Mouse (Mus musculus): ENCODE data around the gene Ermp1. TPM values are rescaled to one million over a fixed set of nuclear protein-coding genes. Genes with fewer than 3 reads are reported as not detected.

Ermp1 gene
- polyA plus RNA-seq, 1 experiment from 2014 or later = 5.0 TPM

DNA sequence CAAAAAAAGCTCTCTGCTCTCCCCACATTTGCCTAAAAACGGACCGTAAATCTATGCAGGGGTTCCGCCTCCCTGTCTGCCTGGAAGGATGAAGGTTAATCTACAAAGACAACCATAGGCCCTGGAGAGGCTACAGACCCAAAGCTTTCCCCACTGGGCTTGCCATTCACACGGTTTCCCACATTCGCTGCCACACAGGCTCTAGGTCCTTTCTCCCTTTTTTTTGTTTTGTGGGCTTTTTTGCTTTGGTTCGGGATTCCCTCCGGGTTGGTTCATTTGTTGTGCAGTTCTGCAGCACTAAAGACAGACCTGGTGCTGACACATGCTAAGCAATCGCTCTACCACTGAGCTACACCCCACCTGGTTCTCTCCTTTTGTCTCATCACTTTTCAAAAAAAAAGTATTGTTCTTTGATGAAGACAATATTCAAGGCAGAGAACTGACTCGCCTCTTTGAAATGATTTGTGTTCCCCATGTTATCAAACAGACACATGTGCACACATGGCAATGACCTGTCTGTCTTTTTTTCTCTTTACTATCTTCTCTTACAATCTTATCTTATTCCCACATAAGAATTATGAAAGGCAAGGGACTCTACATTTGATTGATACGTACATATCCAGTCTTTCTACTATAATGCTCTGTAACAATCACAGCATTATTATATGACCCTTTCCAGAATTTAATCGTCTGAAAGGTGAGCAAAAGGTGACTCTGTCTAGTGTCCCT lies 4.9 kb downstream of the Ermp1 start:
- H3K9me3 ChIP-seq (replicated peaks; ENCODE audit: control insufficient read depth, low read length) = no peaks in the 10 kb centered on the region
- H3K4me2 ChIP-seq = no peak overlapping the region
- H3K36me3 ChIP-seq (ENCODE audit: control insufficient read depth, insufficient read depth, low read length) = no peaks in the 10 kb centered on the region
- peaks cover 12% of the 10 kb centered on the region; the same call in 1 of the 2 replicates for H3K27me3 ChIP-seq (ENCODE audit: control insufficient read depth, insufficient read depth, low read length)
- H3K4me1 ChIP-seq (ENCODE audit: control insufficient read depth, insufficient read depth, low read length) = 0 out of 2 replicates have a peak, but pooled peaks cover 5% of the 10 kb centered on the region
- no peak overlapping the region for H3K9ac ChIP-seq (ENCODE audit: low read depth, low read length)
- WGBS (ENCODE audit: insufficient replicate concordance) = 85% methylated on average over 11 of the region's 11 CpGs
- no peak for ATAC-seq (replicated peaks; ENCODE audit: insufficient number of reproducible peaks, low FRiP score, low TSS enrichment)
- no peak overlapping the region for H3K27ac ChIP-seq (ENCODE audit: low read depth, low read length)
- H3K4me3 ChIP-seq (ENCODE audit: low read depth, low read length) = no peak overlapping the region

DNA sequence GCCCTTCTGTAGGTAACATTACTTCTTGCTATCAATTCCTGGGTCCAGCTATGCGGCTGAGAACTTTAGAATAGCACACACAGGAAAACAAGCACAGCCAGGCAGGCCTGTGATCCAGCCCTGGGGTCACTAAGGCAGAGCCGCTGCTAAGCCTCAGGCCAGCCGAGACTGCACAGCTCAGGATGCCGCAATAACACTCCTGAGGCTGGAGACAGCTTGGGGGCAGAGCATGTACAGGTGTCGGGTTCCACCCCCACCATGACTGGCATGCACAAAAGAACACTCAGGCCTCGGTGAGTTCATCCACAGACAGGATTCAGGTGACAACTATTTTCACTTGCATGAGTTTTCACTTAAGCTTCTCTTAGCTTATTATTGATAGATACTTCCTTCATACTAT lies 6.0 kb downstream of the Ermp1 start:
- no peak for ATAC-seq (replicated peaks; ENCODE audit: insufficient number of reproducible peaks, low FRiP score, low TSS enrichment)
- WGBS (ENCODE audit: insufficient replicate concordance) = 55% methylated on average over 6 of the region's 6 CpGs
- no peak overlapping the region for H3K27ac ChIP-seq (ENCODE audit: low read depth, low read length)
- H3K4me3 ChIP-seq (ENCODE audit: low read depth, low read length) = no peak overlapping the region
- no peaks in the 10 kb centered on the region for H3K36me3 ChIP-seq (ENCODE audit: control insufficient read depth, insufficient read depth, low read length)
- H3K27me3 ChIP-seq (ENCODE audit: control insufficient read depth, insufficient read depth, low read length) = peaks cover 12% of the 10 kb centered on the region; the same call in 1 of the 2 replicates
- H3K9ac ChIP-seq (ENCODE audit: low read depth, low read length) = no peak overlapping the region
- H3K4me2 ChIP-seq = no peak overlapping the region
- H3K9me3 ChIP-seq (replicated peaks; ENCODE audit: control insufficient read depth, low read length) = no peaks in the 10 kb centered on the region
- H3K4me1 ChIP-seq (ENCODE audit: control insufficient read depth, insufficient read depth, low read length) = 0 out of 2 replicates have a peak, but pooled peaks cover 5% of the 10 kb centered on the region

DNA sequence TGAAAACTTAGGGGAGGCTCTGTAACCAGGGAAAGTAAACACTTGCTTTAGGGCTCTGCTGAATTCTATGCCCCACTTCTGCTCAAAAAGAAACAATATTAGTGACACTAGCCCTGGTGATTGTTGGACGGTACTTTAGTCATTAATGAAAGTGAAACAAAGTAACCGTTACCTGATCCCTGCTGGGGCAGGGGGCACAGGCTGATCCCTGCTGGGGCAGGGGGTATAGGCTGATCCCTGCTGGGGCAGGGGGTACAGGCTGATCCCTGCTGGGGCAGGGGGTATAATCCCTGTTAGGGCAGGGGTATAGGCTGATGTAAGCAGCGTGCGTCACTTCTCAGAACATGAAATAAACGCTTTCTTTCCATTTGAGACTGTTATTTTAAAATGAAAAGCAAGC lies 6.7 kb downstream of the Ermp1 start:
- no peak overlapping the region for H3K9ac ChIP-seq (ENCODE audit: low read depth, low read length)

DNA sequence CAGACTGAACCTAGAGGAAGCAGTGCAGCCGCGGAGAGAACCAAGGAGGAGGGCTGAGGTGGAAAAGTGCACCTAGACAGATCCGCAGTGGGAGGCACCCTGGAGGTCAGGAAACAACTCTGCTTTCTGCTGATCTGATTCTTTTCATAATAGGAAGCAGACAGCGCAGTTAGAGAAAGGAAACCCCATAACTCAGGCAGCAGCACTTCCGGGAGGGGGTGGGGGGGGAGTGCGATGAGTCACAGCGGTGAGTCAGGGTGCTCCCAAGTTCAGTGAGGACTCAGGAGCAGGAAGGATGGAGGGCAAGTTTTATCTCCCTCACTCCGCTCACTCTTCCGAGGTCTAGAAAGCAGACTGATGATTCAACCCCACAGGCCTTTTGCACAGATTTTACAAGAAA lies 7.2 kb downstream of the Ermp1 start:
- H3K4me3 ChIP-seq (ENCODE audit: low read depth, low read length) = no peak overlapping the region

More for the DNA sequence above, 6.7 kb downstream of the Ermp1 start:
- H3K4me1 ChIP-seq (ENCODE audit: control insufficient read depth, insufficient read depth, low read length) = 0 out of 2 replicates have a peak, but pooled peaks cover 5% of the 10 kb centered on the region
- no peaks in the 10 kb centered on the region for H3K9me3 ChIP-seq (replicated peaks; ENCODE audit: control insufficient read depth, low read length)
- WGBS (ENCODE audit: insufficient replicate concordance) = 69% methylated on average over 5 of the region's 5 CpGs
- no peak overlapping the region for H3K4me3 ChIP-seq (ENCODE audit: low read depth, low read length)
- H3K27ac ChIP-seq (ENCODE audit: low read depth, low read length) = 0 out of 2 replicates have a peak overlapping the region, but pooled peaks have one; percentile 15
- no peak for ATAC-seq (replicated peaks; ENCODE audit: insufficient number of reproducible peaks, low FRiP score, low TSS enrichment)
- peaks cover 12% of the 10 kb centered on the region; the same call in 1 of the 2 replicates for H3K27me3 ChIP-seq (ENCODE audit: control insufficient read depth, insufficient read depth, low read length)
- no peaks in the 10 kb centered on the region for H3K36me3 ChIP-seq (ENCODE audit: control insufficient read depth, insufficient read depth, low read length)
- H3K4me2 ChIP-seq = peak overlapping the region; percentile 42

DNA sequence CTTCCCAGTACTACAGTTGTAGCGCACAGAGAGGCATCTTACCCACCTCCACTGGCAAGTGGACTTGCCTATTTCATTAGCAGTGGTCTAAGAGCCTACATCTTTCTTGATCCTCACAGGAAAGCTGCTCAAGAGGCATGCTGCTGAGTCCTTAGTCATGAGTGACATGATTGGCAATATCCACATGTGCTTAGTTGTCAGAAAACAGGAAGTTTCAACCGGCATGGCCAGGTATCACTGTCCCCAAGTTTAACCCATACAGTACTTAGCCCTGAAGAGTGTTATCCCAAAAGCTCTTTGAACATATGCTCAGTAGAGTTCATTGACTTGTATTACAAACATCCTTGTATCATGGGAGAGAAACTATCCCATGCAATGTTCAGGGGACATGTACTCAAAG lies 36.1 kb downstream of the Ermp1 start:
- H3K9ac ChIP-seq (ENCODE audit: low read depth, low read length) = no peak overlapping the region
- H3K4me1 ChIP-seq (ENCODE audit: control insufficient read depth, insufficient read depth, low read length) = peaks cover 6% of the 10 kb centered on the region; the same call in 1 of the 2 replicates
- H3K36me3 ChIP-seq (ENCODE audit: control insufficient read depth, insufficient read depth, low read length) = peaks cover 10% of the 10 kb centered on the region; the same call in 1 of the 2 replicates
- H3K9me3 ChIP-seq (replicated peaks; ENCODE audit: control insufficient read depth, low read length) = no peaks in the 10 kb centered on the region
- H3K4me2 ChIP-seq = no peak overlapping the region
- H3K27me3 ChIP-seq (ENCODE audit: control insufficient read depth, insufficient read depth, low read length) = peaks cover 60% of the 10 kb centered on the region
- H3K27ac ChIP-seq (ENCODE audit: low read depth, low read length) = no peak overlapping the region
- H3K4me3 ChIP-seq (ENCODE audit: low read depth, low read length) = no peak overlapping the region
- ATAC-seq (replicated peaks; ENCODE audit: insufficient number of reproducible peaks, low FRiP score, low TSS enrichment) = no peak
- 68% methylated on average over 2 of the region's 2 CpGs for WGBS (ENCODE audit: insufficient replicate concordance)

More for the DNA sequence above, 7.2 kb downstream of the Ermp1 start:
- Histone ChIP-seq H3K9ac (ENCODE audit: low read depth, low read length) (no peak overlapping the region), H3K27ac (ENCODE audit: low read depth, low read length) (no peak overlapping the region), H3K4me2 (peak overlapping the region; percentile 42), H3K4me1 (ENCODE audit: control insufficient read depth, insufficient read depth, low read length) (0 out of 2 replicates have a peak, but pooled peaks cover 5% of the 10 kb centered on the region), H3K36me3 (ENCODE audit: control insufficient read depth, insufficient read depth, low read length) (no peaks in the 10 kb centered on the region), H3K27me3 (ENCODE audit: control insufficient read depth, insufficient read depth, low read length) (peaks cover 11% of the 10 kb centered on the region; the same call in 1 of the 2 replicates), H3K9me3 (replicated peaks; ENCODE audit: control insufficient read depth, low read length) (no peaks in the 10 kb centered on the region)
- no peak for ATAC-seq (replicated peaks; ENCODE audit: insufficient number of reproducible peaks, low FRiP score, low TSS enrichment)
- WGBS (ENCODE audit: insufficient replicate concordance) = 45% methylated on average over 7 of the region's 9 CpGs

DNA sequence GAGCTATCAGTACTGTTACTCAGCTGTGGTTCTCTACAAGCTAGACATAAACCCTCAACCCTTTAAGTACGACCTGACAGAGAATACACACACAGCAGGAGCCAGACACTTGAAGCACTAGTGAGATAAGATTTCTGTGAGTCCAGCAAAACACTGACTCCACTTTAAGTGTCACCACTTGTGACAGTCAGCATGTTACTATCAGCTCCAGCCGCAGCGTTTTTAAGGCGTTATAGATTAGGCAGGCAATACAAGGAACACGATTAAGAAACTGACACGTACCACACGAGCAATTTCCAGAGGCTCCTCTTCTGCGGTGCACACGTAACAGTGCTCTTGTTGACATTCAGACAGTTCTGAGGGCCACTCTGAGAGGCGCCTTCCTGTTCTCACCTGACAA lies 37.3 kb downstream of the Ermp1 start:
- H3K4me2 ChIP-seq = no peak overlapping the region
- no peaks in the 10 kb centered on the region for H3K9me3 ChIP-seq (replicated peaks; ENCODE audit: control insufficient read depth, low read length)
- WGBS (ENCODE audit: insufficient replicate concordance) = 34% methylated on average over 10 of the region's 10 CpGs
- H3K27me3 ChIP-seq (ENCODE audit: control insufficient read depth, insufficient read depth, low read length) = peaks cover 55% of the 10 kb centered on the region
- H3K27ac ChIP-seq (ENCODE audit: low read depth, low read length) = no peak overlapping the region
- H3K36me3 ChIP-seq (ENCODE audit: control insufficient read depth, insufficient read depth, low read length) = peaks cover 10% of the 10 kb centered on the region; the same call in 1 of the 2 replicates
- peaks cover 6% of the 10 kb centered on the region; the same call in 1 of the 2 replicates for H3K4me1 ChIP-seq (ENCODE audit: control insufficient read depth, insufficient read depth, low read length)
- ATAC-seq (replicated peaks; ENCODE audit: insufficient number of reproducible peaks, low FRiP score, low TSS enrichment) = no peak; the same call in 1 of the 2 replicates
- H3K4me3 ChIP-seq (ENCODE audit: low read depth, low read length) = no peak overlapping the region
- no peak overlapping the region for H3K9ac ChIP-seq (ENCODE audit: low read depth, low read length)

DNA sequence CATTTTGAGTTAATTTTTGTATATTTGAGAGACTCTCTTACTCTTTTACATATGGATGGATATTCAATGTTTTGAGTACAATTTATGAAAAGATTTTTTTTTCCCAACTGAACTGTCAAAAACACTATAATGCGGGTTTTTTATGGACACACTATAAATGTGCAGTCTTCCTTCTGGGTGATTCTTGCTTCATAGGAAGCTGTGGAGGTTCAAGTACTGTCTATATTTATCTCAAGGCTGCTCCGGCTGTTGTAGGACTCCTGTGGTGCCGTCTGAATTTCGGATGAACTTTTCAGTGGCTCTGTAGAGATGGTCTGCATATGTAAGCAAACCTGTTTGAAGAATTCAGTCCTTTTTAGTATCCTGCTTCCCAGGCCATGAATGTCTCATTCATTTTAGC lies 40.0 kb downstream of the Ermp1 start:
- Histone ChIP-seq H3K4me3 (ENCODE audit: low read depth, low read length) (no peak overlapping the region), H3K9me3 (replicated peaks; ENCODE audit: control insufficient read depth, low read length) (no peaks in the 10 kb centered on the region), H3K4me2 (no peak overlapping the region), H3K36me3 (ENCODE audit: control insufficient read depth, insufficient read depth, low read length) (peaks cover 10% of the 10 kb centered on the region; the same call in 1 of the 2 replicates), H3K27ac (ENCODE audit: low read depth, low read length) (no peak overlapping the region), H3K4me1 (ENCODE audit: control insufficient read depth, insufficient read depth, low read length) (peaks cover 6% of the 10 kb centered on the region; the same call in 1 of the 2 replicates), H3K9ac (ENCODE audit: low read depth, low read length) (no peak overlapping the region), H3K27me3 (ENCODE audit: control insufficient read depth, insufficient read depth, low read length) (peaks cover 33% of the 10 kb centered on the region)
- ATAC-seq (replicated peaks; ENCODE audit: insufficient number of reproducible peaks, low FRiP score, low TSS enrichment) = no peak
- 68% methylated on average over 4 of the region's 4 CpGs for WGBS (ENCODE audit: insufficient replicate concordance)

DNA sequence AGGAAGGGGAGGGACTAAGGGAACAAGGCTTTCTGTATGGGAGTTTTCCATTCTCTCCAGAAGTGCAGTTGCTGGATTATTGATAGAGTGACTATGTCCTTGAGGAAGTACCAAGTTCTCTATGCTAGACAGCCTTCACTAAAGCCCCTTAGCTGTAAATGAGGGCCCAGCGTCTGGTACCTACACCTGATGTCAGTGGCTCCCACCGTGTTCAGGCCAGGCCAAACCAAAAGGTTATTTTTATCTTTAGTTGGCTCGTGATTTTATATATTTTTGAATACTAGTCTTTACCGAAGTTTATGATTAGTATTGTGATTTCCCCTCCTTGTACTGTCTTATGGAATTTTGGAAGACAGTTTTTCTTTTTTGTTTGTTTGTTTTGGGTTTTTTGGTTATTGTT lies 40.7 kb downstream of the Ermp1 start:
- H3K9me3 ChIP-seq (replicated peaks; ENCODE audit: control insufficient read depth, low read length) = no peaks in the 10 kb centered on the region
- H3K36me3 ChIP-seq (ENCODE audit: control insufficient read depth, insufficient read depth, low read length) = peaks cover 9% of the 10 kb centered on the region; the same call in 1 of the 2 replicates
- no peak overlapping the region for H3K4me2 ChIP-seq
- peaks cover 26% of the 10 kb centered on the region for H3K27me3 ChIP-seq (ENCODE audit: control insufficient read depth, insufficient read depth, low read length)
- no peak for ATAC-seq (replicated peaks; ENCODE audit: insufficient number of reproducible peaks, low FRiP score, low TSS enrichment)
- peaks cover 6% of the 10 kb centered on the region; the same call in 1 of the 2 replicates for H3K4me1 ChIP-seq (ENCODE audit: control insufficient read depth, insufficient read depth, low read length)
- H3K9ac ChIP-seq (ENCODE audit: low read depth, low read length) = no peak overlapping the region
- WGBS (ENCODE audit: insufficient replicate concordance) = 74% methylated on average over 4 of the region's 4 CpGs
- H3K4me3 ChIP-seq (ENCODE audit: low read depth, low read length) = no peak overlapping the region
- no peak overlapping the region for H3K27ac ChIP-seq (ENCODE audit: low read depth, low read length)
